Mouse (Mus musculus) urinary bladder, postnatal 10 days (tissue): ENCODE data around the gene Atad2b.

Experiments
- DNase-seq: peaks from one replicate; pipeline ENCODE4 v3.0.0; 2022; ENCODE audit warnings: low spot score

Atad2b gene

DNA sequence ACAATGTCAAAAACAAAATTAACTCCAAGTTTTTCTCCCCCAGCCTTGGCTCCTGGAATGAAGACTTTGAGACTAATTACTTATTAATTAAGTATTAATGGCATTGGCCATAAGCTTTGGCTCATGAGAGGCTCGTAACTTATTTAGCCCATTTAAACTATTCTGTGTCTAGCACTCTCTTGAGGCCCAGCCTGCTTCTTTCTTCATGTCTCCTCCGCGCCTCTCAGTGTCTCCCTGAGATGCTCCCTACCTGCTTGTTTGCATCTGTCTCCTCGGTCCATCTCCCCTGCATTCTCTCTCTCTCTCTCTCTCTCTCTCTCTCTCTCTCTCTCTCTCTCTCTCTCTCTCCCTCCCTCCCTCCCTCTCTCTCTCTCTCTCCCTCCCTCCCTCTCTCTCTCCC, 164.3 kb downstream of the Atad2b start:
- DNase-seq, result no peak

DNA sequence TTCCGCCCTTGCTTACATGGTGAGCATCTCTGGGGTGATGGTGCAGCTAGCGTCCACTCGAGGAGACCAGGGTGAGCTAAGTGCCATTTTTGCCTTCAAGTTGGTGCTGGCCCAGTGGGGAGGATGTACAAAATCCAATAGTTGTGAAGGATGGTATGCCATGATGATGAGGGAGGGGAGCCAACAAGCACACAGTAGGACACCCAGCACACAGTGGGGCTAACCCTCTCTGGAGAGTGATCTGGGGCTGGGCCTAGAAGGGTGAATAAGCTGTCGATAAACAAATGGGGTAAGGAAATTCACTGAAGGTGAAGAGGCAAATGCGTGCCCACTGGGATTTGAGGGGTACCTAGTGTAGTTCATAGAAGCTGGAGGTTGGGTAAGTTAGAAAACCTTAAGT, 167.6 kb downstream of the Atad2b start:
- no peak for DNase-seq

DNA sequence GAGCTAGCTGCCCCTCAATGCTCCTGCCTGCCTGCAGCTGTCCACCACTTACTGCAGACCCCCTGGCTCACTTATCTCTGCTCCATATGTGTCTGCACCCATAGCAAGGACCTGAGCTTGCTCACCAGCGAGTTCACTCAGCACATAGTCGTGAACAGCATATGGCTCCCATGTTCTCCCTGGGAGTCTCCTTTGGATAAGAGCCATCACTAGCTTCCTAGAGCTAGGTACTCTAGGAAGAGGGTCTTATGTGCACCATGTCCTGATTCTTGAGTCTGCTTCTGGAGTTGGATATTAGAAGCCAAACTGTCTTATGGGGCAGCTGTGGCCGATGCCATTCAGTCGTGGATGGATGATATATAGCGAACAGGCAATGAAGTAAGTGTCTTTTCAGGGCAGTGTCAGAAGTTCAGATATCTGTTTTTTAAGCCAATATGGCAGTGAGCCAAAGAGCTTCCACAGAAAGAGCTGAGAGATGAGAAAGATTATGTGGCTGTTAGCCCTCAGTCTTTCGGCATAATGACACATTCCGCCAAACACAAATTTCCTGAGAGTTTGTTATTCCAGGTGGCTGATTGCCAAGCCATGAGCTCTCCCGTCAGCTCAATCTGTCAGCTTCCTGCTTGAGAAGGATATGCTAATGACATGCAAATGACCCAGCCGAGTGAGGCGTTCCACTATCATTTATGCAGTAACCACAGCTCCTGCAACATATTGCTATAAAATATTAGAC, 170.8 kb downstream of the Atad2b start:
- no peak for DNase-seq

DNA sequence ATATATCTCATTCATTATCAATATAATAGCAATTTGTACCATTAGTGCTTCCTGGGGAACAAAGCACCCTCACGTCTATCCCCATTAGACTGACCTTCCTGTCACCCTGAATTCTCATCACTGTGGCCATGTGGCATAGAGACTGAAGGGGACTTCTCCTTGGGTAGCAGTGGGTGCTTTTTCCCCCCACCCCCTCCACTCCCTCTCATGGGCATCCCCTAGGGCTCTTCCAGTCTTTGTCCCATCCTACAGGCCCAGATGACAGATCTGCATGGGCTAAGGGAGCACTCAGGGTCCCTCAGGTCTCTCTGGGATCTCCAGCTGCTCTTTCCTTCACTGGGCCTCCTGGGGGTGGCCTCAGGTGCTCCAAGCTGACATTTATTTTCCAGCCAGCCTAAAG, 171.5 kb downstream of the Atad2b start:
- DNase-seq, result no peak
